Mouse (Mus musculus) heart, postnatal 4 days (tissue): ENCODE data around the gene Tmem207. TPM values are rescaled to one million over a fixed set of nuclear protein-coding genes. Genes with fewer than 3 reads are reported as not detected.

Source experiments
- DNase-seq: peaks from one replicate; pipeline ENCODE4 v3.0.0; 2021
- total RNA-seq, 2 experiments: library from RNA; stranded (reverse); gene quantifications; 2 replicates each; pipeline ENCODE4 v1.2.3; 2021

Tmem207 gene
- total RNA-seq, 2 experiments from 2014 or later, result not detected

GRCm38 (mm10) chr16:26454163-26454562 is 72.4 kb downstream of the Tmem207 start:
- no peak for DNase-seq

Other genes starting within 250 kb of the Tmem207 start
- under 1 TPM; 0.47 to 0.48 TPM for gene Cldn1, start 154.9 kb downstream of the Tmem207 start, total RNA-seq
- not detected for gene Cldn16, start 63.6 kb downstream of the Tmem207 start, total RNA-seq
- 1 to 10 TPM; 4.6 to 5.2 TPM for gene Il1rap, start 54.9 kb upstream of the Tmem207 start, total RNA-seq